Mouse (Mus musculus) testis, adult 2 months (tissue): ENCODE data around the gene Col15a1. TPM values are rescaled to one million over a fixed set of nuclear protein-coding genes. Genes with fewer than 3 reads are reported as not detected.

Experiments
- H3K27ac ChIP-seq: fragments of 200-500 bp; 2 replicates; pipeline ENCODE4 v1.5.1; 2012; ENCODE audit warnings: low read depth, low read length; ENCODE audit not compliant: control insufficient read depth, insufficient read depth
- H3K27me3 ChIP-seq: fragments of 200-500 bp; 2 replicates; pipeline ENCODE4 v1.6.1; 2012; ENCODE audit warnings: mild to moderate bottlenecking, low read length, moderate library complexity; ENCODE audit not compliant: control insufficient read depth, insufficient read depth
- H3K36me3 ChIP-seq: fragments of 200-500 bp; 2 replicates; pipeline ENCODE4 v1.6.1; 2012; ENCODE audit warnings: mild to moderate bottlenecking, low read length; ENCODE audit not compliant: control insufficient read depth, insufficient read depth
- H3K4me1 ChIP-seq: fragments of 200-500 bp; 2 replicates; pipeline ENCODE4 v1.6.1; 2012; ENCODE audit warnings: low read length; ENCODE audit not compliant: control insufficient read depth, insufficient read depth
- H3K4me3 ChIP-seq: fragments of 200-500 bp; 2 replicates; pipeline ENCODE4 v1.5.1; 2012; ENCODE audit warnings: low read depth, mild to moderate bottlenecking, low read length, moderate library complexity, mixed read lengths; ENCODE audit not compliant: control insufficient read depth
- CTCF ChIP-seq: fragments of 200-500 bp; IDR thresholded peaks from 2 replicates; pipeline ENCODE4 v1.5.1; 2012; ENCODE audit warnings: low read depth, mild to moderate bottlenecking, inconsistent platforms, low read length, moderate library complexity; ENCODE audit not compliant: control insufficient read depth, insufficient read depth, insufficient replicate concordance
- POLR2A ChIP-seq: fragments of 200-500 bp; IDR thresholded peaks from 2 replicates; pipeline ENCODE4 v1.6.1; 2012; ENCODE audit warnings: low read depth, mild to moderate bottlenecking, inconsistent platforms, low read length, moderate library complexity; ENCODE audit not compliant: control insufficient read depth
- polyA plus RNA-seq: library from polyadenylated mRNA; depleted of rRNA; stranded (reverse); fragments of >200 nt; gene quantifications from 2 replicates; pipeline ENCODE4 v1.2.3, GENCODE M21; 2012; rRNA removed

The Col15a1 gene
- polyA plus RNA-seq, 1 experiment = 30.0 TPM

DNA sequence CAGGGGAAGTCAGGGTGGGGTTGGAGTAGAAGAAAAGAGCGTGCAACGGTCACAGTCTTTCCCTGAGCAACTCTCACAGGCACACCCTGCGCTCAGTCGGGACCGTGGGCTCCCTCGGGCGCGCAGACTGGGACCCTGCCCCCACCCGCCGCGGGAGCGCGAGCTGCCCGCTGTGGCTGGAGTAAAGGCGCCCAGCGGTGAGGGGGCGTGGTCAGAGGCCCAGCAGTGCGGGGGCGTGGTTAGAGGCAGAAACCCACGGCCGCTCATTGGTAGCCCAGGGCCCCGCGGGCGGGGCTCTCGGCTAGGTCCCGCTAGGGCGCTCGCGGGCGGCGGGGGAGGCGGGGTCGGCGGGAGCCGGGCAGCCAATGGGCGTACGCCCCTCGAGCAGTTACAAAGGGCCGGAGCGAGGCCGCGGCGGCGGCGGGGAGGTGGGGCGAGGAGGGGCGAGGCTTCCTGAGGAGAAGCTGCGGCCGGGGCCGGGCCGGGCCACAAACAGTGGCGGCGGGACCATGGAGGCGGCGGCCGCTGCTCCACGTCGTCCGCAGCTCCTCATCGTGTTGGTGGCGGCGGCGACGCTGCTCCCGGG, 144.9 kb downstream of the Col15a1 start, which contains the start of gene Tgfbr1:
Gene Tgfbr1 (plus strand): TSS at position 420 of the 586 bp plus-strand sequence.
- Histone ChIP-seq H3K4me1 (peaks cover 5% of the 10 kb centered on the region), H3K27me3 (no peaks in the 10 kb centered on the region), H3K36me3 (no peaks in the 10 kb centered on the region), H3K4me3 (peak within 1 kb of the TSS; percentile 97), H3K27ac (peak within 1 kb of the TSS; percentile 92)
- TF ChIP-seq CTCF (no peak), POLR2A (peak; percentile 71)

DNA sequence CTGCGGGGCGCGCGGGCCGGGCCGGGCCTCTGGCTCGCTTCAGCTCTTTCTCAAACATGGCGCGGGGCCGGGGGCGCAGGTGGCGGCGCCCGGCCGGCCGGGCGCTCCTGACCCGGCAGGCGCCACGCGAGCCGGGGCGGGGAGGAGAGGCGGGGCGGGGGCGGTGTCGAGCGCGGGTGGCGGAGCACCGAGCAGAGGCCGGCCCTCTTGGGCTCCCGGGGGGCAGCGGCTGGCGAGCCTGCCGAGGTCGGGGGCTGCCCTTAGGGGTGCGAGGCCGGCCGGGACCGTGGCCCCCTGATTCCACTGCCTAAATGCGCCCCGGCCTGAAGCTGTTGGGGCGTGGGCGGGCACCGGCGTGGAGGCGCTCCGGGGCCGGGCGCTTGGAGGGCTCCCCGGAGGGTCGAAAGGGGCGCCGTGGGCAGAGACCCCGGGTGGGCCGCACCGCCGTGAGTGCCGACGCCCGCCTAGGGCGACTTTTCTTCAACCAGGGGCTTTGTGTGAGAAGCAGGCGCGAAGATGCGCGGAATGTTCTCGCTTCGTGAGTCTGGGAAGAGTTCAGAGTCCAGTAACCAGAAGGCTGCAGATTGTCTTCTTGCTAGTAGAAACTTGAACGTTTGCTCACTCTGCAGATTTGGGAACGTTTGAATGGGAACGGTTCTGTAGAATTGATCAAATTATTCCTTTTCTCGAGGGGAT, 145.6 kb downstream of the Col15a1 start:
- Histone ChIP-seq H3K36me3 (no peaks in the 10 kb centered on the region), H3K27me3 (no peaks in the 10 kb centered on the region), H3K4me1 (peaks cover 5% of the 10 kb centered on the region), H3K27ac (peak overlapping the region; percentile 92), H3K4me3 (peak overlapping the region; percentile 97)
- TF ChIP-seq POLR2A = no peak
- TF ChIP-seq CTCF = no peak

DNA sequence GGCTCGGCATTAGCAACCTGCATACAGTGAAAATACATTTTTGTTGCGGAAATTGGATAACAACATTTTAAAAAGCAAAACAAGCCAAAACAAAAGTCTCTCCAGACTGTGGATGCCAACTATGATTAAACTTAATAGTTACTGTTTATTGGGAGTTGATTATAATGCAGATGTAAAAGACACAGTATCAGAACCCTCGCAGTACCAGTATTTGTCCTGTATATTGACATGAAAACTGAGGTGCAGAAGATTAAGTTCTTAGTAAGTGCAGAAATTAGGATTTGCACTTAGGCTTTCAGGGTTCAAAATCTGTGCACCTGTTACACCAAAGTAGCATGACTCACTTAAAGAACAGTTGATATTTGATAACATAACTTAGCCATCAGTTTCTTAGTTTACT, 146.3 kb downstream of the Col15a1 start:
- Histone ChIP-seq H3K27ac (no peak overlapping the region), H3K4me1 (peaks cover 5% of the 10 kb centered on the region), H3K27me3 (no peaks in the 10 kb centered on the region), H3K4me3 (no peak overlapping the region), H3K36me3 (no peaks in the 10 kb centered on the region)
- TF ChIP-seq POLR2A (no peak), CTCF (no peak)

- Histone ChIP-seq H3K27ac (no peak overlapping the region), H3K36me3 (no peaks in the 10 kb centered on the region), H3K4me3 (no peak overlapping the region), H3K4me1 (no peaks in the 10 kb centered on the region), H3K27me3 (no peaks in the 10 kb centered on the region)
- TF ChIP-seq CTCF = no peak
- TF ChIP-seq POLR2A = no peak
These were observed 154.7 kb downstream of the Col15a1 start for GRCm38 (mm10) chr4:47362662-47363061.

Other genes with a start within 250 kb of the Col15a1 start
- gene Gabbr2, start 216.3 kb upstream of the Col15a1 start, polyA plus RNA-seq = 3.2 and 4.1 TPM in 2 replicates
- gene Anks6, start 150.7 kb upstream of the Col15a1 start, polyA plus RNA-seq = 4.3 and 6.2 TPM in 2 replicates
- gene Galnt12, start 116.3 kb upstream of the Col15a1 start, polyA plus RNA-seq = 2.0 and 2.4 TPM in 2 replicates
- 10.7 and 17.2 TPM in 2 replicates for gene Tgfbr1, start 145.1 kb downstream of the Col15a1 start, polyA plus RNA-seq